In genomic region chr12:111694271-111694781, GRCm38 (mm10) we compare ENCODE assay signal across 7 mouse cellular contexts. TPM values are rescaled to one million over a fixed set of nuclear protein-coding genes. Genes with fewer than 3 reads are reported as not detected.
DNase-seq lines count a peak whose midpoint lies in the region; ATAC-seq and TF ChIP-seq lines count a peak whose summit lies in the region.

No protein-coding gene starts in this region.

- no peak; the same call in 1 of the 2 replicates for ATAC-seq in forebrain, embryonic 11.5 days (replicated peaks; ENCODE audit: low FRiP score)
- ATAC-seq in neural tube, embryonic 11.5 days (ENCODE audit: insufficient read depth, low FRiP score, low TSS enrichment): peak; percentile 27

- H3K79me2 ChIP-seq in liver, adult 2 months (ENCODE audit: control insufficient read depth, insufficient read depth, low read length): no peaks in the 10 kb centered on the region

- TF ChIP-seq CTCF in liver, adult 2 months (IDR thresholded peaks at IDR 0.05; ENCODE audit: low read depth, low read length): no peak

- peak overlapping the region; percentile 65 for H3K27ac ChIP-seq in liver, adult 2 months (replicated peaks; ENCODE audit: insufficient read depth, low read depth, low read length)
- H3K27ac ChIP-seq in forebrain, embryonic 11.5 days (ENCODE audit: low read depth, low read length): peak overlapping the region; percentile 95
- peak overlapping the region; percentile 77 for H3K27ac ChIP-seq in limb, embryonic 10.5 days
- peak overlapping the region; percentile 92 for H3K27ac ChIP-seq in neural tube, embryonic 11.5 days (ENCODE audit: low read depth, low read length)

- 0 out of 2 replicates have a peak overlapping the region, but pooled peaks have one; percentile 15 for H3K9ac ChIP-seq in liver, adult 2 months (ENCODE audit: low read depth, low read length)
- H3K9ac ChIP-seq in forebrain, embryonic 11.5 days (ENCODE audit: low read length): peak overlapping the region; percentile 58
- H3K9ac ChIP-seq in neural tube, embryonic 11.5 days (ENCODE audit: low read length): peak overlapping the region; percentile 45

- TF ChIP-seq POLR2A in liver, adult 2 months (IDR thresholded peaks at IDR 0.05; ENCODE audit: extremely low read depth, insufficient read depth, low read length): no peak

- WGBS in liver, adult 2 months: 28% methylated on average over 12 of the region's 12 CpGs
- WGBS in forebrain, embryonic 11.5 days: 1% methylated on average over 12 of the region's 12 CpGs
- 29% methylated on average over 12 of the region's 12 CpGs for WGBS in limb, embryonic 10.5 days
- WGBS in neural tube, embryonic 11.5 days: 6% methylated on average over 12 of the region's 12 CpGs

- H3K9me3 ChIP-seq in forebrain, embryonic 11.5 days (ENCODE audit: control insufficient read depth, low read length): no peaks in the 10 kb centered on the region
- no peaks in the 10 kb centered on the region for H3K9me3 ChIP-seq in limb, embryonic 10.5 days (replicated peaks)
- H3K9me3 ChIP-seq in neural tube, embryonic 11.5 days (ENCODE audit: control insufficient read depth, low read length): no peaks in the 10 kb centered on the region

- no peak overlapping the region for H3K4me3 ChIP-seq in liver, adult 2 months (ENCODE audit: insufficient read depth, low read depth, low read length)
- H3K4me3 ChIP-seq in forebrain, embryonic 11.5 days (ENCODE audit: low read depth, low read length): peak overlapping the region; percentile 5; the same call in 1 of the 2 replicates
- no peak overlapping the region for H3K4me3 ChIP-seq in limb, embryonic 10.5 days
- H3K4me3 ChIP-seq in neural tube, embryonic 11.5 days (ENCODE audit: low read depth, low read length): no peak overlapping the region

- DNase-seq in liver, adult 2 months (ENCODE audit: extremely low read depth, low read depth, low spot score): peak; percentile 15
- no peak for DNase-seq in liver
- DNase-seq in forebrain, embryonic 11.5 days (ENCODE audit: low spot score): peak; percentile 78
- DNase-seq in limb, embryonic 10.5 days (ENCODE audit: low spot score): no peak
- no peak for DNase-seq in neural tube, embryonic 11.5 days (ENCODE audit: low spot score)
- no peak for DNase-seq in left cerebral cortex, postnatal 25 days (ENCODE audit: low spot score in 2 of 2)
- DNase-seq in urinary bladder, postnatal 25 days (ENCODE audit: low spot score): no peak

- H3K36me3 ChIP-seq in liver, adult 2 months (ENCODE audit: control insufficient read depth, insufficient read depth, low read length): no peaks in the 10 kb centered on the region
- H3K36me3 ChIP-seq in forebrain, embryonic 11.5 days (ENCODE audit: control insufficient read depth, insufficient read depth, low read length): no peaks in the 10 kb centered on the region
- no peaks in the 10 kb centered on the region for H3K36me3 ChIP-seq in limb, embryonic 10.5 days
- H3K36me3 ChIP-seq in neural tube, embryonic 11.5 days (ENCODE audit: control insufficient read depth, insufficient read depth, low read length): no peaks in the 10 kb centered on the region

- intact Hi-C loops in left cerebral cortex, postnatal 25 days (cut with DNase I): no loop called here

- H3K27me3 ChIP-seq in liver, adult 2 months (ENCODE audit: control insufficient read depth, insufficient read depth, low read length): no peaks in the 10 kb centered on the region
- no peaks in the 10 kb centered on the region for H3K27me3 ChIP-seq in forebrain, embryonic 11.5 days (ENCODE audit: control insufficient read depth, insufficient read depth, low read length)
- no peaks in the 10 kb centered on the region for H3K27me3 ChIP-seq in limb, embryonic 10.5 days (ENCODE audit: low read depth, poor library complexity, severe bottlenecking)
- no peaks in the 10 kb centered on the region for H3K27me3 ChIP-seq in neural tube, embryonic 11.5 days (ENCODE audit: control insufficient read depth, insufficient read depth, low read length)

- H3K4me2 ChIP-seq in forebrain, embryonic 11.5 days (ENCODE audit: low read depth, low read length, severe bottlenecking): peak overlapping the region; percentile 40
- peak overlapping the region; percentile 32 for H3K4me2 ChIP-seq in neural tube, embryonic 11.5 days (ENCODE audit: low read depth)

- H3K4me1 ChIP-seq in liver, adult 2 months (ENCODE audit: control insufficient read depth, insufficient read depth, low read length): peaks cover 3% of the 10 kb centered on the region
- H3K4me1 ChIP-seq in forebrain, embryonic 11.5 days (replicated peaks; ENCODE audit: control insufficient read depth, insufficient read depth, low read length): peaks cover 53% of the 10 kb centered on the region
- peaks cover 52% of the 10 kb centered on the region for H3K4me1 ChIP-seq in limb, embryonic 10.5 days
- H3K4me1 ChIP-seq in neural tube, embryonic 11.5 days (ENCODE audit: control insufficient read depth, insufficient read depth, low read length): peaks cover 56% of the 10 kb centered on the region

RNA-seq across cellular contexts. Expression of gene Trmt61a, which starts 16.4 kb away (rescaled TPM):
- total RNA-seq in liver, adult 2 months (2014; rRNA removed): 2.3 and 5.3 TPM in 2 replicates
- polyA plus RNA-seq in liver, adult 2 months (2012; rRNA removed): 17.9 and 33.1 TPM in 2 replicates
- polyA plus RNA-seq in forebrain, embryonic 11.5 days (2014; fragmentation: Nextera tagmentation; extraction: Ambion mirVana): 12.9 and 15.6 TPM in 2 replicates
- polyA plus RNA-seq in limb, embryonic 10.5 days (2016; fragmentation: Nextera tagmentation; extraction: Ambion mirVana): 18.2 and 21.0 TPM in 2 replicates
- polyA plus RNA-seq in neural tube, embryonic 11.5 days (2014; fragmentation: Nextera tagmentation; extraction: Ambion mirVana): 5.8 and 6.6 TPM in 2 replicates
- 10 to 100 TPM; 17.1 to 17.4 TPM for total RNA-seq in left cerebral cortex, postnatal 25 days (2021)

RNA-seq across cellular contexts. Expression of gene Bag5, which starts 18.7 kb away (rescaled TPM):
- total RNA-seq in liver, adult 2 months (2014; rRNA removed): 9.5 and 10.1 TPM in 2 replicates
- 6.7 and 7.7 TPM in 2 replicates for polyA plus RNA-seq in liver, adult 2 months (2012; rRNA removed)
- polyA plus RNA-seq in forebrain, embryonic 11.5 days (2014; fragmentation: Nextera tagmentation; extraction: Ambion mirVana): 65.2 and 67.7 TPM in 2 replicates
- polyA plus RNA-seq in limb, embryonic 10.5 days (2016; fragmentation: Nextera tagmentation; extraction: Ambion mirVana): 52.6 and 52.9 TPM in 2 replicates
- 58.8 and 60.0 TPM in 2 replicates for polyA plus RNA-seq in neural tube, embryonic 11.5 days (2014; fragmentation: Nextera tagmentation; extraction: Ambion mirVana)
- total RNA-seq in left cerebral cortex, postnatal 25 days (2021): 10 to 100 TPM; 53.9 to 56.9 TPM

RNA-seq across cellular contexts. Expression of gene Apopt1, which starts 18.7 kb away (rescaled TPM):
- total RNA-seq in liver, adult 2 months (2014; rRNA removed): 21.3 and 24.3 TPM in 2 replicates
- 58.2 and 78.4 TPM in 2 replicates for polyA plus RNA-seq in liver, adult 2 months (2012; rRNA removed)
- polyA plus RNA-seq in forebrain, embryonic 11.5 days (2014; fragmentation: Nextera tagmentation; extraction: Ambion mirVana): 55.4 and 55.5 TPM in 2 replicates
- 57.4 and 64.8 TPM in 2 replicates for polyA plus RNA-seq in limb, embryonic 10.5 days (2016; fragmentation: Nextera tagmentation; extraction: Ambion mirVana)
- polyA plus RNA-seq in neural tube, embryonic 11.5 days (2014; fragmentation: Nextera tagmentation; extraction: Ambion mirVana): 53.1 and 53.4 TPM in 2 replicates
- total RNA-seq in left cerebral cortex, postnatal 25 days (2021): 10 to 100 TPM; 37.0 to 40.0 TPM

RNA-seq across cellular contexts. Expression of gene Ckb, which starts 22.2 kb away (rescaled TPM):
- total RNA-seq in liver, adult 2 months (2014; rRNA removed): 9.7 and 9.9 TPM in 2 replicates
- polyA plus RNA-seq in liver, adult 2 months (2012; rRNA removed): 15.3 and 17.8 TPM in 2 replicates
- 2,325 and 2,523 TPM in 2 replicates for polyA plus RNA-seq in forebrain, embryonic 11.5 days (2014; fragmentation: Nextera tagmentation; extraction: Ambion mirVana)
- 46.5 and 55.9 TPM in 2 replicates for polyA plus RNA-seq in limb, embryonic 10.5 days (2016; fragmentation: Nextera tagmentation; extraction: Ambion mirVana)
- polyA plus RNA-seq in neural tube, embryonic 11.5 days (2014; fragmentation: Nextera tagmentation; extraction: Ambion mirVana): 2,083 and 2,271 TPM in 2 replicates
- total RNA-seq in left cerebral cortex, postnatal 25 days (2021): 1,000 to 10,000 TPM; 1,727 to 1,729 TPM

Comparison
In these comparisons a context has a peak if more than half of its experiments do, and no peak if none do; other contexts are left out.
1. DNase-seq: peak in liver, adult 2 months (single experiment) and forebrain, embryonic 11.5 days (single experiment); none in liver (single experiment), limb, embryonic 10.5 days (single experiment), neural tube, embryonic 11.5 days (single experiment), left cerebral cortex, postnatal 25 days (0 of 2) and urinary bladder, postnatal 25 days (single experiment).
2. Peak in every context shown above with its lines, with median percentiles within 50 percentile points of each other: H3K27ac ChIP-seq and H3K9ac ChIP-seq.